Mouse (Mus musculus) neutrophil, adult 65 days (primary cell): ENCODE results near the gene Tmprss15. TPM values are rescaled to one million over a fixed set of nuclear protein-coding genes. Genes with fewer than 3 reads are reported as not detected.

Experiments
- total RNA-seq: library from RNA; stranded (reverse); gene quantifications from 2 replicates; pipeline ENCODE4 v1.2.4, GENCODE M21; 2023

Tmprss15 gene
- total RNA-seq = not detected in 2 replicates

GRCm38 (mm10) chr16:79090997-79091396 lies at the start of gene Tmprss15:
Gene Tmprss15 (minus strand): TSS chr16:79091097.

GRCm38 (mm10) chr16:78930382-78931286 lies 160.3 kb downstream of the Tmprss15 start, which contains the start of gene Chodl:
Gene Chodl (plus strand): TSS chr16:78930948.

Other genes with a start within 250 kb of the Tmprss15 start
- not detected in 2 replicates for gene Chodl, start 160.1 kb downstream of the Tmprss15 start, total RNA-seq